Mouse (Mus musculus): ENCODE data around the gene Fanci.

The Fanci gene

GRCm38 (mm10) chr7:79465461-79466044 lies 73.8 kb downstream of the Fanci start:
- peak; percentile 79 for DNase-seq

- DNase-seq: peak; percentile 98
Measured at GRCm38 (mm10) chr7:79466053-79466901, 74.5 kb downstream of the Fanci start, which contains the start of gene Polg. Gene Polg (minus strand): TSS chr7:79466362.

- no peak for DNase-seq
Measured at GRCm38 (mm10) chr7:79467951-79468350, 76.2 kb downstream of the Fanci start.

- no peak for DNase-seq
Measured at GRCm38 (mm10) chr7:79468994-79469393, 77.3 kb downstream of the Fanci start.

GRCm38 (mm10) chr7:79469766-79470165 lies 78.0 kb downstream of the Fanci start:
- DNase-seq: no peak

GRCm38 (mm10) chr7:79470718-79471117 lies 79.0 kb downstream of the Fanci start:
- no peak for DNase-seq

GRCm38 (mm10) chr7:79471436-79471835 lies 79.7 kb downstream of the Fanci start:
- no peak for DNase-seq

GRCm38 (mm10) chr7:79472792-79473191 lies 81.1 kb downstream of the Fanci start:
- DNase-seq: peak; percentile 40

GRCm38 (mm10) chr7:79473496-79474194 lies 81.9 kb downstream of the Fanci start:
- no peak for DNase-seq

GRCm38 (mm10) chr7:79474831-79475399 lies 83.2 kb downstream of the Fanci start:
- no peak for DNase-seq

GRCm38 (mm10) chr7:79486528-79486927 lies 94.8 kb downstream of the Fanci start:
- no peak for DNase-seq

- peak; percentile 54 for DNase-seq
Measured at GRCm38 (mm10) chr7:79493915-79494314, 102.2 kb downstream of the Fanci start.

GRCm38 (mm10) chr7:79495988-79496815 lies 104.5 kb downstream of the Fanci start:
- DNase-seq: peak; percentile 85

- DNase-seq: no peak
Measured at GRCm38 (mm10) chr7:79496816-79497328, 105.1 kb downstream of the Fanci start.

- DNase-seq: no peak
Measured at GRCm38 (mm10) chr7:79497701-79498115, 106.0 kb downstream of the Fanci start.

GRCm38 (mm10) chr7:79498356-79498755 lies 106.6 kb downstream of the Fanci start:
- no peak for DNase-seq

- peak; percentile 31 for DNase-seq
Measured at GRCm38 (mm10) chr7:79498965-79499595, 107.4 kb downstream of the Fanci start.

Measured in thymus, postnatal 14 days (tissue).